Mouse (Mus musculus) right cerebral cortex, adult 18-20 months (tissue): ENCODE measurements around the gene Mdfic.

Source experiments
- DNase-seq: peaks from one replicate; pipeline ENCODE4 v3.0.0; 2022; ENCODE audit warnings: mixed read lengths

The Mdfic gene

DNA sequence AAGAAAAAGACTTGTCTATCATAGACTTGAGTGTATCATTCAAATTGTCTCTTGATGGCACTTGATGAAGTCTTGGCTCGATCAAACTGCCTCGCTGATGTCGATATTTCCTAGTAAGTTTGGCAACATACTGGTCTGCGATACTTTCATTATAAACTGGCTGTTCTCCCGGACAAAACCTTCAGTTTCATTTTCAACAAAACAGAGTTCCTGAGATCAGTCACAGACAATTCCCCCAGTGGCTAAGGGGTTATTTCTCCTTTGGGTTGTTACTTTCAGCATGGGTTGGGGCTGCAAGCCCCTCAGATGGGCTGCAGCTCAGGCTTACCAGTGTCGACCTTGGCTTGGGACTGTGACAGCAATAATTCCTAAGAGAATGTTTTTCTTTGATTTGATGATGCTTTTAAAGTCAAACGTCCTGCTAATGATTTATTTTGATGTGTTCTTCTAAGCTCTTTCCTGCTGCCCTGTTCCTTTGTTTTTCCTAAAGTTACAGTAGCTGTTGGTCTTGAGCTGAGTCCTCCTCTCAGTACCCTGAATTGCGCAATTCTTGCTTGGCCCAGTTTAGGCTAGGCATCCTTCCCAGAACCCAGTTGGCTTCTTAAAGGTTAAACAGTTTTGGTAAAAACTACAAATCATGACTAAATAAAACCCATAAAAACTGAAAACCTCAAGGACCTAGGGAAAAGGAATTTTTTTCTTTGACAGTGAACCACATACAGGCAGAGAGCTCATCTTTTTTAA is 73.3 kb downstream of the Mdfic start:
- no peak for DNase-seq

DNA sequence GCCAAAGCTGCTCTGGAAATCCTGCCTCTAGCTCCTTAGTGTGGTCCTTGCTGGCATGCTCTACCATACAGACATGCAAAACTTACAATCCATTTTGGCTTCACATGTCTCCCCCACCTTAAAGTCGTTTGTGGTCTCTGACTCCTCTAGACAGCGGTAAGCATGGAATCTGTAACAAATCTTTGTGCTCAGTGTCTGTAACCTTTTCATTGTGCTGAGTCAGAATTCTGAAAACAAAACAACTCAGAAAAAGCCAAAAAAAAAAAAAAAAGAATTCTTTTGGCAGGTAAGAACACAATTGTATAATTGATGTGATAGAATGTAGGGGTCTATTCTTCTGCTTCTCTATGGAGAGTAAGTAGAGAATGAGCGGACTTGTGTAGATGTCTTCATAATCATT is 74.3 kb downstream of the Mdfic start:
- no peak for DNase-seq

DNA sequence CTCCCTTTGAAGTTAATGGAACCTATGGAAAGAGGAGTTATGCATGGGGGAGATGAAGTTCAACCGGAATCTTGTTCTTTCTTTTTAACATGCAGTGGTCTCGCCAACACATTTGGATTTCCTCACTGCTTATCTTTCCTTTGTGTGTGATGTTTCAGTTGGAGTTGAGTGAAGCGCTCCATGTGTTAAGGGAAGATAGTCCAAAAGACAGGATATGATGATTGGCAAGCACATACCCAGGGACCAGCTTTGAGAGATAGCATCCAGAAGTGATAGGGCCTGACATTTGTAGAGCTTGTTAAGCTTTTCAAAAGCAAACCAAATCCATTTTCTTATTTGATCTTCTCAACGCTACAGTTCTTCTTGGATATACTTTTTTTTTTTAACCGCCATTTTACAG is 86.9 kb downstream of the Mdfic start:
- DNase-seq, result no peak

GRCm38 (mm10) chr6:15825236-15825635 is 104.8 kb downstream of the Mdfic start:
- no peak for DNase-seq

- DNase-seq, result no peak
These were observed 109.4 kb downstream of the Mdfic start for GRCm38 (mm10) chr6:15829812-15830211.

- DNase-seq, result no peak
These were observed 110.2 kb downstream of the Mdfic start for GRCm38 (mm10) chr6:15830651-15831050.

GRCm38 (mm10) chr6:15837695-15838094 is 117.2 kb downstream of the Mdfic start:
- DNase-seq, result no peak

GRCm38 (mm10) chr6:15839831-15840230 is 119.4 kb downstream of the Mdfic start:
- no peak for DNase-seq

GRCm38 (mm10) chr6:15840429-15840828 is 120.0 kb downstream of the Mdfic start:
- DNase-seq, result no peak

DNA sequence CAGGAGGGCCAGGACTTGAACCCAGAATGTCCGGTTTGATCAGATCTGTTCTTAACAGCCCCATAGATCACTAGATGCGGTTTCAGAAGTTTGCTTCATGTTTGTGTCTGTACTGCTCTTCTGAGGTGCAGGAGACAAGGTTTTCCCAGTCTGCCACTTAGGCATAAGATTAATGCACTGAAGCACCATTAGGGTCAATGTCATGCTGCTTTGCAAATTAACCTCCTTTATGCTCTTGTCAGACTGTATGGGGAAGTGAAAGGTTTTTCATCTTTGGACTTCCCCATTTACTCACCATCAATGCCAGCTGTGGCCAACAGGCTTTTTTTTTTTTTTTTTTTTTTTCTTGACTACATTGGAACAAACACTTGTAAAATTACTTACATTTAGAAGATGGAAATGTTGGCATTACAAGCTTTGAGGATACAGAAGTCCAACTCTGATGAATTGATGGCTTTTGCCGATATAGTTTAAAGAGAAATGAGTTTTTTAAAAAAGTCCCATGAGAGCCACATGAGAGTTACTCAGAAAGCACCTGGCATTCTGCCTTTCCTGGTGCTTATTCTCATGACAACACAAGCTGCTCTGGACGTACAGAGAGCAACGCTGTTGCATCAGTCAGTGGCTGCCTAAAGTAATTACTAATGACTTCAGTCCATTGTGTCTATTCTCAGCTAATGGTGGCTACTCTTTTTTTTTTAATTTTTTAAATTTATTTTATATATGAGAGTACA is 121.2 kb downstream of the Mdfic start:
- no peak for DNase-seq

- no peak for DNase-seq
These were observed 122.8 kb downstream of the Mdfic start for GRCm38 (mm10) chr6:15843295-15843694.

DNA sequence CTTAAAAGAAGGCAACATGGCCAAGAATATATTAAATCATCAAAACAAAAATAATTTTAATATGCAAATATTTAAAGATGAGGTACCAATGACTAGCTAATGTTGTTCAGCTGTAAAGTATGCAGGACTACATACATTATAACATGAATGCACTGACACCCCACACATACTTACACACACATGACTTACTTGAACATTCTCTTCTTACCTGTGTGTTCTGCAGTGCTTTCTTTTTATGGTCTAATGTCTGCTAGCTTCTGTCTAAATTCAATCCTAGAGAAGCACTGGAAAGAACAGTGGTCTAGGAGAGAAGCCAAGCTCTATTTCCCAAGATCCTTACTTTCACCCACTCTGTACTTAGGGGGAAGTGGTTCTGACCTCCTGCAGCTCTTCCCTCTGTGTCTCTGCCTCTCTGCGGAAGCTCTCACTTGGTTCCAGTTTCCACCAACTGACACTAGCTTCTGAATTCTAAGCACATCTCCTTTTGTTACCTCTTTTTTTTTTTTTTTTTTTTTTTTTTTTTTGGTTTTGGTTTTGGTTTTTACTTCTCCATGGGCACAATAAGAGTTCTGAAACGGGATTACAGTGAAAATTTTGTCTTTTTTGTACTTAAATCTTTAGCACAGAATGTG is 125.4 kb downstream of the Mdfic start:
- no peak for DNase-seq
